Mouse (Mus musculus): ENCODE results near the gene Iqschfp.

The Iqschfp gene

GRCm38 (mm10) chr3:68544811-68545210, 652.8 kb downstream of the Iqschfp start:
- DNase-seq: no peak

- DNase-seq: no peak
These were observed 653.9 kb downstream of the Iqschfp start for GRCm38 (mm10) chr3:68545898-68546297.

- no peak for DNase-seq
These were observed 663.1 kb downstream of the Iqschfp start for GRCm38 (mm10) chr3:68555087-68555662.

- no peak for DNase-seq
These were observed 664.9 kb downstream of the Iqschfp start for GRCm38 (mm10) chr3:68556891-68557290.

GRCm38 (mm10) chr3:68558744-68559143, 666.7 kb downstream of the Iqschfp start:
- no peak for DNase-seq

GRCm38 (mm10) chr3:68560057-68560456, 668.0 kb downstream of the Iqschfp start:
- peak; percentile 85 for DNase-seq

- no peak for DNase-seq
These were observed 670.8 kb downstream of the Iqschfp start for GRCm38 (mm10) chr3:68562838-68563237.

GRCm38 (mm10) chr3:68563922-68564321, 671.9 kb downstream of the Iqschfp start:
- no peak for DNase-seq

- DNase-seq: no peak
These were observed 673.1 kb downstream of the Iqschfp start for GRCm38 (mm10) chr3:68564978-68565674.

- no peak for DNase-seq
These were observed 673.6 kb downstream of the Iqschfp start for GRCm38 (mm10) chr3:68565675-68566055.

GRCm38 (mm10) chr3:68567581-68567980, 675.5 kb downstream of the Iqschfp start:
- no peak for DNase-seq

- DNase-seq: no peak
These were observed 676.1 kb downstream of the Iqschfp start for GRCm38 (mm10) chr3:68568149-68568548.

GRCm38 (mm10) chr3:68568716-68569115, 676.7 kb downstream of the Iqschfp start:
- DNase-seq: no peak

GRCm38 (mm10) chr3:68570319-68570718, 678.3 kb downstream of the Iqschfp start:
- DNase-seq: no peak

- DNase-seq: no peak
These were observed 680.5 kb downstream of the Iqschfp start for GRCm38 (mm10) chr3:68572249-68573225.

GRCm38 (mm10) chr3:68573226-68573624, 681.2 kb downstream of the Iqschfp start:
- DNase-seq: no peak

- DNase-seq: no peak
These were observed 682.1 kb downstream of the Iqschfp start for GRCm38 (mm10) chr3:68574097-68574496.

- DNase-seq: no peak
These were observed 682.5 kb downstream of the Iqschfp start for GRCm38 (mm10) chr3:68574565-68574964.

- DNase-seq: no peak
These were observed 683.8 kb downstream of the Iqschfp start for GRCm38 (mm10) chr3:68575636-68576340.

GRCm38 (mm10) chr3:68576431-68576830, 684.4 kb downstream of the Iqschfp start:
- DNase-seq: no peak

- no peak for DNase-seq
These were observed 684.9 kb downstream of the Iqschfp start for GRCm38 (mm10) chr3:68576948-68577347.

GRCm38 (mm10) chr3:68581591-68581990, 689.6 kb downstream of the Iqschfp start:
- DNase-seq: no peak

Measured in kidney, adult 9 months (tissue).